Mouse (Mus musculus) mouse embryonic stem cell (cell line): ENCODE data around the gene Sh3pxd2a.

Experiments used
- in situ Hi-C, 2 experiments: fragments of 300-500 bp; cut with MboI; formaldehyde crosslinking; loops; 1 replicate in 1 of 2; 3 replicates in 1 of 2; pipeline ENCODE4 v1.14.3; 2019 to 2020; ENCODE audit warnings: low sequenced_read_pairs in 2 of 2, low pct_unique_long_range_greater_than_20kb in 1 of 2, mixed read lengths in 1 of 2; ENCODE audit not compliant: unreplicated experiment in 1 of 2

The Sh3pxd2a gene

GRCm38 (mm10) chr19:47464304-47465241 lies at the start of gene Sh3pxd2a:
TSS of gene Sh3pxd2a (minus strand) at chr19:47464401.
- in situ Hi-C loops: loop anchor here in 1 of 2 experiments (10.0 kb wide), 1 partner anchor 100 kb away; no protein-coding TSS in a partner anchor

GRCm38 (mm10) chr19:47513618-47513897 lies 49.4 kb upstream of the Sh3pxd2a start:
- in situ Hi-C loops: loop anchor here in 1 of 2 experiments (25.0 kb wide), 1 partner anchor 299 kb away; no protein-coding TSS in a partner anchor

DNA sequence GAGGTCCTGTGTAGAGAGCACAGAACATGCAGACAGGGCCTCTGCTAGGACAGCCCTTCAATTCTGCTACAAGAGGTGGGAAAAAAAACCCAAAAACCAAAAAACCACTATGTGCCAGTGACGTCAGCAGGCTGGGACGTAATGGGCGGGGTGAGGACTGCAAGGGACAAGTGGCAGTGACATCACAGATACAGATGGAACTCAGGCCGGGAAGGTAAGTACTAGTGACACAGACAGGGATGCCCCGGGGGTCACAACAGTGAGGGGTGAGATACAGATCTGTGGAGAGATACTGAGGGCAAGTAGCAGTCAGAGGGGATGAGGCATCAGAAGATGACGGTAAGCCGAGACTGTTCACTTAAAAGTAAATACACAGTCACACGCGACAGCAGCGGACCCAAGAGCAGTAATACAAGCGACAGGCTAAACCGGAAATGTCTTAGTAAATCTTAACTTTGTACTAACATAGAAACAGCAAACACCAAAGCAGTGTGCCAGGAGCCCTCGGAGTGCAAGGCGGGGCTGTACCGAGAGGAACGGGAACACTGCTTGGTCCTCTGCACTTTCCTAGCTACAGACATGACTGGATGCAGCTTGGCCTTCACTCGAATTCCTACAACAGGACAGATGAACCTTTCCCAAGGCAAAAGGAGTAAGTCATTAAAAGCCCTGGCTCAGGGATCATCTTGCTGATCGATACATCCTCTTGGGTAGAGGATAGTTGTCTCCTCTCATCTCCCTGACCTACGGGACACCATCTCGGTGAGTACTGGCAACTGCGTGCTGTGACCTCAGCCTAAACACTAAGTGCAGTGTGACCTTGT lies 48.8 kb upstream of the Sh3pxd2a start:
- in situ Hi-C loops: loop anchor here in 1 of 2 experiments (25.0 kb wide), 1 partner anchor 299 kb away; no protein-coding TSS in a partner anchor

- in situ Hi-C loops: loop anchor here in 1 of 2 experiments (25.0 kb wide), 1 partner anchor 300 kb away; no protein-coding TSS in a partner anchor
Measured at GRCm38 (mm10) chr19:47511958-47512357, 47.8 kb upstream of the Sh3pxd2a start.

DNA sequence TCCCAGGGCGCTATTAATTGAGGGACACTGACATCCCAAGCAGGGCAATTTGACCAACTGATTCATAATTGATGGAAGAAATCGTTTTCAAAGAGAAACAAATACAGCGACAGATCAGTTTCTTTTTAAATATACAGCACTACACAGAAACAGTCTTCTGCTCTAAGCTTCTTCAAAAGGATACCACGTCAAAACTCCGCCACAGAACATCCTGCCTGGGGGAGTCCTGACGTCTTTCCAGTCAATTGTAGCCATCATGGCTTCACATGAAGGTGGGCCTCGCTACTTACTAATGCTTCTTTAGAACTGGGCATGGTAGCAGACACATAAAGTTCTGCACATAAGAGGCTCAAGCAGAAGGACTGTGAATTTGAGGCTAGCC lies 47.1 kb upstream of the Sh3pxd2a start:
- in situ Hi-C loops: loop anchor here in 1 of 2 experiments (25.0 kb wide), 1 partner anchor 301 kb away; no protein-coding TSS in a partner anchor

DNA sequence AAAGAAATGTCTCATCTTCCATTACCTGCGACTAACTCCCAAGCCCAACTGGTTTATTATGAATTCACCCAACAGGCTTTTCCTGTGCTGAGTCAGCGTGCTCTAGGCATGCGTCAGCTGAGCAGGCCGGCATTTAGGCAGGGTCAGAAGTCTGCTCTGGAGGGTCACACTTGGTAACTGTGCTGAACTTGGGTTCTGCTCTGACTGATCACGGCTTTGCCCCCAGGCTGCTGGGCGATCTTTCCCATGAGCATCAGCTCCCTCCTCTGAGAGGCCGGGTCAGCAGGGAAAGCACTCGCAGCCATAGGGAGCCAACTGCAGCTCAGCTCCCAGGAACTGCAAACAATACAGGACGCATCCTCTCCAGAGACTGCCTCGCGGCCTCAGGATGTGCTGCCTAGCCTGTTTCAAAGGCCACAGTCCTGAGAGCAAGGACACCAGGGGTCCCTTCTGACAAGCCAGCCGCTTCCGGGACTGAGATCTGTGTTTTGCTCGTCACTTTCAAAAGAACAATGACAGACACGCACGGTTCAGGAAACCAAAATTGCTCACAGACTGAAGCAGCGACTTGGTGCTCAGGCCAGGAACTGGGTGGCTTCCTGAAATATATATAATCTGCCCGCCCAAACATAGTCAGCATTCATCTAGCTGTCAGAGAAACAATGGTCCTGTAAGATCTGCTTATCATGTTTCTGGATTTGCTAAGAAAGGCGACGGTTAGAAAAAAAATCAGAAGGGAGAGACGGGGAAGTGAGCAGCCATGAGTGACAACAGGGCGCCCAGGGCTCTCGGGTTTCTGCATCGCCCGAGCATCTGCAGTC lies 46.5 kb upstream of the Sh3pxd2a start:
- in situ Hi-C loops: loop anchor here in 1 of 2 experiments (25.0 kb wide), 1 partner anchor 302 kb away; no protein-coding TSS in a partner anchor

DNA sequence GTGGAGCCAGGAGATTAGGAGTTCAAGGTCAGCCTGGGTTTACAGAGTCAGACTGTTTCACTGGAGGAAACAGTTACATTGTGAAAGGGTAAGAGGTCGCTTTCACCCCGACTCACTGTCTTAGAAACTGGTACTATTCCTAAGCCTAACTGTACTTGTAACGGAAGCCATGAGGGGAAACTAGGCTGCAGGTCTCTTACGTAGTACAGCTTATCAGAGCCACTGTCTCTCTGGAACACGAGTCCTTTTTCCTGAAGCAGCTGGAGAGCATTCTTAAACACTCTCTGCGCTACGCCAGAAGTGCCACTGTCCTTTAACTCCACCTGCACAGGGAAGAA lies 45.9 kb upstream of the Sh3pxd2a start:
- in situ Hi-C loops: loop anchor here in 1 of 2 experiments (25.0 kb wide), 1 partner anchor 302 kb away; no protein-coding TSS in a partner anchor

- in situ Hi-C loops: loop anchor here in 1 of 2 experiments (25.0 kb wide), 1 partner anchor 303 kb away; no protein-coding TSS in a partner anchor
Measured at GRCm38 (mm10) chr19:47508771-47509281, 44.6 kb upstream of the Sh3pxd2a start.

- in situ Hi-C loops: loop anchor here in 1 of 2 experiments (25.0 kb wide), 1 partner anchor 304 kb away; no protein-coding TSS in a partner anchor
Measured at GRCm38 (mm10) chr19:47508191-47508590, 44.0 kb upstream of the Sh3pxd2a start.

DNA sequence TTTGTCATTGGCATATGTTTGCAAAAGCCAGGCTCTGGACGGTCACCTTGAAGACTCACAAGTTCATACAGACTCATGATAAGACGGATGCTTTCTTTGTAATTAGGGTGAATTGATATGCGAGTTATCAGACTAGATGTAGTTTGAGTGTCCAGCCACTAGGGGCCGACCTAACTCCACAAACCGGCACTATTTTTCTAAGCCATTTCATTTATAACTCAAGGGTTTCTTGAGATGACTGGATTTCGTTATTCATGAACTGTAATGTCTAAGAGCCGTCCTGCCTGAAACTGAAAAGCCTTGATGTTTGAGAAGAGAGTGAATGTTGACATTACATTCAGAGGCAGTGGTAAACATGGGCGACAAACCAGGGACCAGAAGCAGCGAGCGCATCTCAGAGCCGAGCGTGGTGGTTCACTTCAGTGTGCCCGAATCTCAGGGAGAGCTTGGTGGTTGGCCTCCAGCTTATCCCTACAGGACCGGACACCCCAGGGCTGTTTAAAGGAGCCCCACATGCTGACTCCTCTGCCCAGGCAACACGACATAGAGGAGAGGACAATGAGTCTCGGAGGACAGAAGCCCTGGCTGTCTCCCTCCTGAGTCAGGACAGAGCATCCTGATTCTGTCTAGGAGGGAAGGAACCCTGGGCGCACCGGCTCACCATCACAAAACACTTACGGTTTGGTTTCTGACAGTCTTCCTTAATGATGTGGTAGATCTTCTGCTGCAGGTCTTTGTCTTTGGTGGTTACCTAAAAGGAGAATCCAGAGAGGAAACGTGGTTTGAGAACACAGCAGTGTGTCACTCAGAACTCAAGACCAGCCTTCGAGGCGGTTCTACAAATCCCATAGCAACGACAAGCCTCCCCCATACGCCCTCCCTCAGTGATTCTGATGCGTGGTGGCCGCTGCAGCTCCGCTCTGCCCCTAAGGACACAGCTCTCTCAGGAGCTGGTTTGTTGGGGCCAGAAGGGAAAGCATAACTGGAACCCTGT lies 43.2 kb upstream of the Sh3pxd2a start:
- in situ Hi-C loops: loop anchor here in 1 of 2 experiments (25.0 kb wide), 1 partner anchor 305 kb away; no protein-coding TSS in a partner anchor

DNA sequence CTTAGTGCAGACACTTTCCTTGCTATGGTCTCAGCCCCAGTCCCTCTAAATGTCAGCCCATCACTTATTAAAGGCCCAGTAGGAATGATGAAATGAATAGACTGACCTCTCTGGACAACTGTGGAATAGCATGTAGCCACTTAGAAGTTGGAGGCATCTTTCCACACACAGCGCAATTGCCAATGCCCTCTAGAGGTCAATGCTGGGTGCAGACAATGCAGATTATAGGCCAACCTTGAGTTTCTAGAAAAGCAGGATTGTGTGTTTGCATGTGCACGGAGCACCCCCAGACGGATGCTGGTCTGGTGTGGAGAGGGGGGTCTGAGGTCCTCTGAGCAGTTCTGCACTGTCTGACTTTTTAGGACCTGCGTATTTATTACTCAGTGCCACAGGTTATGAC lies 39.4 kb upstream of the Sh3pxd2a start:
- in situ Hi-C loops: loop anchor here in 1 of 2 experiments (25.0 kb wide), 1 partner anchor 309 kb away; no protein-coding TSS in a partner anchor

GRCm38 (mm10) chr19:47502563-47502962 lies 38.4 kb upstream of the Sh3pxd2a start:
- in situ Hi-C loops: loop anchor here in 1 of 2 experiments (25.0 kb wide), 1 partner anchor 310 kb away; no protein-coding TSS in a partner anchor

DNA sequence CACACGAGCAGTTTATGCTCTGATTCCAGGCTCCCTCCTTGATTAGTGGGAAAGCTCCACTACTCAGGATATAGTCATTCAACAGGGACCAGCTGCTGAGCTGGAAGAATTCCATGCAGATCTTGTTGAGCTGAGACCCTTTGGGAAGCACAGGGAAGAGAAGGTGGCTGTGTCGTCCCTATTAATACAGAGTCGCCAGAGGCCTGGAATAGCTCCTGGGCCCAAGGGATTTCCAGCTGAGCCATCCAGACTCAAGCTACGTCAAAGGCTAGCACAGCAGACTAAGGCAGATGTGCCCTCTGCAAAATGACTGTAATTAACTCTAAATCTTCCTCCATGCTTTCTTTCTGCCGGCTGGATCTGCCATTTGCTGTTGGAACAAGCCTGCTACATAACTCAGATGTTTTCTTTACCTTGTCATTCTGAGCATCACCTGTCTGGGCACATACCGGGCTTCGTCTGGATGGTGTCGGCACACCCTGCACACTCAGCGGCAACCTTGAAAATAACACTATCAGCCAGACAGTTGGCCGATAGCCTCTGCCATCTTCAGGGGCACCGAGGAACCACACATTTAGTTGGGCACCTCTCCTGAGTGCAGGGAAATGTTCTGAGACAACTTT lies 36.3 kb upstream of the Sh3pxd2a start:
- in situ Hi-C loops: loop anchor here in 1 of 2 experiments (25.0 kb wide), 1 partner anchor 312 kb away; no protein-coding TSS in a partner anchor

DNA sequence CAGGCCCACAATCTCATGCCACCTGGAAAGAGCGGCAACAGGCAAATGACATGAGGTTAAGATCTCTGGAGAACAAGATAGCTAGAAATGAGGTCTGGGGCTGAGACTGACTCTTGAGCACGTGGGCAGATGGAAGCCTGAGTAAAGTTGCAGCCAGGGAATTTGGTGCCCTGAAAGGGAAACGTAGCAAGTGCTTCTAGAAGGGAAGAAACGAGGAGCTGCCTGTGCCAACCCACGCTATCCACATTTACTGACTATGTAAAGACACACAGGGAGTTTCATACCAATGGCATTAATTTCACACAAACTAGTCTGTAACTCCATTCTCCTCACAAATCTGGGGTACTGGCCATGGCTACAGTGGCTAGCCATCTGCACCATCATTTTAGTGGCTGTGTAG lies 35.6 kb upstream of the Sh3pxd2a start:
- in situ Hi-C loops: loop anchor here in 1 of 2 experiments (25.0 kb wide), 2 partner anchors 238 to 312 kb away; no protein-coding TSS in a partner anchor

DNA sequence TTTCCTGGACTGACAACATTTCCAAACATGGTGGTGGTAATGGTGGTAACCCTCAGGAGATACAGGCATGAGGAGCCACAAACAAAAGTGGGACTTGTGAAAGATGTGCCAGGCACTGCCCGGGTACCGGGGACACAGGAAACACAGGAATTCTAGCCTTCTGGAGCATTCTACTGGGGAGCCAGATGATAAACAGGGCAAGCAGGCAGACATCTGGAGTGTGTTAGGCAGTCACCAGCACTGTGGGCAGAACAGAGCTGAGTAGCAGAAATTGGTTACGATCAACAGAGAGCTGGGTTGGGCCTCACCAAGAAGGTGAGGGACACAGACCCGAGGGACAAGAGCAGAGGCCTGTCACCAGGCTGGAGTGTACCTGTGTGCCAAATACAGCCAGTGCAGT lies 34.7 kb upstream of the Sh3pxd2a start:
- in situ Hi-C loops: loop anchor here in 1 of 2 experiments (25.0 kb wide), 1 partner anchor 237 kb away; no protein-coding TSS in a partner anchor

DNA sequence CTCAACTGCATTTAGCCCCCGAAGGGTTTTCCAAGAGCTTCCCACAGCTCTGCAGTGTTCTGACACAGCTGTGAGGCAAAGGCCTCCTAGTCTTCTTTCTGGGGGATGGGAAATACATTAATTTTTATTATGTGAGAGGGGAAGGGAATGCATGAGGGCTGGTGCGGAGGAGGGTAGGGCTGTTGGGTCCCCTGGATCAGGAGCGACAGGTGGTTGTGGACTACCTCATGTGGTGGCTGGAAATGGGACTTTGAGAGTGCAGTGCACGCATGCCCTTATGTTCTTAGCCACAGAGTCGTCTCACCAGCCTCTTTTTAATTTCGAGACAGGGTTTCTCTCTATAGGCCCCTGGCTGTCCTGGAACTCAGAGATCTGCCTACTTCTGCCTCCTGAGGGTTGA lies 33.5 kb upstream of the Sh3pxd2a start:
- in situ Hi-C loops: loop anchor here in 1 of 2 experiments (25.0 kb wide), 1 partner anchor 235 kb away; no protein-coding TSS in a partner anchor
